Mouse (Mus musculus) neural tube, embryonic 10.5 days (tissue): ENCODE data around the gene Lefty1.

Experiments used
- DNase-seq: peaks from one replicate; pipeline ENCODE4 v3.0.0-alpha.2; 2017; ENCODE audit warnings: low spot score; ENCODE audit errors: extremely low spot score

Lefty1 gene

DNA sequence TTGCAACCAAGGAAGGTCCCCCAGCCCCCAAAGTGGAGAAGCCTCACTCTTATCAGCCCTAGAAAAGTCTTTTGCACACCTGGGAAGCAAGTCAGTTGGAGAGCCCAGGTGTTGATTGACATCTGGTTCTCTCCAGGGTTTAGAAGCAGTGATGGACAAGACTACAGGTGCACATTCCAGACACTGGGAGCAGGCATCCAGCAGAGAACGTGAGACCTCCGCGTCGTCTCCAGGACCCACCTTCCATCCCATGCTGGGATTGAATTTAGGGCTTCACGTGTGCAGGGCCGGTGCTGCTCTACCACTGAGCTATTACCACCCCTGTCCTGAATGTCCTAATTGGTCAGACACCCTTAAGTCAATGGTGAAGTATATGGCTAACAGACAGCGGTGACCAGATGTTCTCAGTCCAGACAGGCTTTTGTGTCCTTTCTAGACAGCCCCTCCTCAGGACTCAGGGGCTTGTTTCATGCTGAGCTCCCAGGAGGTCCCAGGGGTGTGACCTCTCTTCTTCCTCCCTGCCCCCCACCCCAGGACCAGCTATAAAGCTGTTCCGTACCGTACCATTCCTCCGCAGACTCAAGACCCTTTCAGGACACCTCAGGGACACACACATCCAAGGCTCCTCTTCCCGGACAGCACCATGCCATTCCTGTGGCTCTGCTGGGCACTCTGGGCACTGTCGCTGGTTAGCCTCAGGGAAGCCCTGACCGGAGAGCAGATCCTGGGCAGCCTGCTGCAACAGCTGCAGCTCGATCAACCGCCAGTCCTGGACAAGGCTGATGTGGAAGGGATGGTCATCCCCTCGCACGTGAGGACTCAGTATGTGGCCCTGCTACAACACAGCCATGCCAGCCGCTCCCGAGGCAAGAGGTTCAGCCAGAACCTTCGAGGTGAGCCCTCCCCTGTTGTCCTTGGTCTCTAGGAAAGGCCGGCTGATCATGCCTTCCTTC is at the start of gene Lefty1:
Lefty1 (plus strand) TSS at position 556 of the 953 bp plus-strand sequence.
- DNase-seq, result no peak

DNA sequence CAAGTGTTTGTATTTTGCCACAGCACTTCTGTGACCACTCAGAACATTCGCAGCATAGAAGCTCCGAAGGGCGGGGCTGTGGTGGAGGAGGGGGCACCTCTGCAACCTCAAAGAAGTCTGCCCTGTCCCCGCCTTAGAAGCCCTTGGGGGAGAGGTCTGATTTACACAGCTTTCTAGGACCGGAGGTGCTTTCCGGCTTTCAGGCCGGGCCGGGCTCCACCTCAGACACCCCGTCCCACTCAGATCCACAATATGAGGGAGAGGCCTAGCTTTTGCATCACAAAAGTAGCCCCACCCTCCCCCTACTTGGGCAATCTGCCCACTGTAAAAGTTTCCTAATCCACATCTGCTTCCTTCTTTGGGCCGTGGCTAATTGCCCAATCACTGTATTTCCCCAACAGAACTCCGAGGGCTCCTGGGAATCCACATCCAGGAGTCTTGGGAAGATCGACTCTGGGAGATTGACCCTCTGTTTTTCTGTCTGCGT is 46.2 kb upstream of the Lefty1 start:
- no peak for DNase-seq

DNA sequence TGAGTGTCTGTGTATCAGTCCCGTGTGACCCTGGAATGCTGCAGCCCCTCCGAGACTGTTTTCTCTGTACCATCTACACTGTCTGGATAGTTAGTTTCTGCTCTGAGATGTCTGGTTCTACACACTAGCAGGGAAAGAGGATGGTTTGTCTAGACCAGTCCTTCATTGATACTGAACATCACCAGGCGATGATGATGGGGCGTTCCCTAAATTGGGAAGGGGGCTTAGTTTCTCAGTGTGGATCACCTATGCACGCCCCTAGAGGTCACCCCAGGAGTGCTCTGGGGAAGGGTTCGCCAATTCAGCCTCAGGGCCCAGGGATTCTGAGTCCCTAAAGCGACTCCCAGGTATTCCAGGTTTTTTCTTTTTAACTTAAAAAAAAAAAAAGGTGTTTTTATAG is 45.6 kb upstream of the Lefty1 start:
- DNase-seq, result no peak

DNA sequence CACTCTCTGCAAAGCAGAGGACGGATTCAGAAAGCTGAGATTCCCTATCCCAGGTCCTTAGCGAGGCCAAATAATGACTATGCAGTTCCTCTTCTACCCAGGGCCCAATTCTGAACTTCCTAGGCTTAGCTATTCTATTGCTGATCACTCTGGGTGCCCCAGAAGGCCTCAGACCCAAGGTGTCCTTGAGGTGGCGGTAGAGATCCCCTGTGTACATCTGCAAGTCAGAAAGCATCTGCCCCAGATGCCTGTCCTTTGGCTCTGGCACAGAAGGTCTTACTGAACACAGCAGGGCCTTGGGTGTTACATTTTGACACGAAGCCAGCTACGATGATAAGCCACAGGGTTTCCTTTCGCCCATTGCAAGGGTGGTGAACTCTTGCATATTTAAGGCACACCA is 45.0 kb upstream of the Lefty1 start:
- DNase-seq, result no peak

DNA sequence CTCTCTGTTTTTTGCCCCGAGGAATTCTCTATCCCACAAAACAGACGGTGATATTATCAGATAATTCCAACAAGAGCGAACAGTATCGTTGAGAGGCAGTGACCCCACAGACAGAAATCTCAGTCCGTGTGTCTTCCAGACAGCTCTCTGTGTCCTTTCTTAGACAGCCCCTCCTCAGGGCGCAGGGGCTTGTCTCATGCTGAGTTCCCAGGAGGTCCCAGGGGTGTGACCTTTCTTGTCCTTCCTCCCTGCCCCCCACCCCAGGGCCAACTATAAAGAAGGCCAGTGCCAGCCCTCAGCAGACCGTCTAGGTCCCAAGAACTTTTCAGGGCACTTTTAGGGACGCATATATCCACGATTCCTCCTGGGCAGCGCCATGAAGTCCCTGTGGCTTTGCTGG is 42.0 kb upstream of the Lefty1 start, which contains the start of gene Lefty2:
Lefty2 (plus strand) TSS at position 301 of the 400 bp plus-strand sequence.
- DNase-seq, result no peak

DNA sequence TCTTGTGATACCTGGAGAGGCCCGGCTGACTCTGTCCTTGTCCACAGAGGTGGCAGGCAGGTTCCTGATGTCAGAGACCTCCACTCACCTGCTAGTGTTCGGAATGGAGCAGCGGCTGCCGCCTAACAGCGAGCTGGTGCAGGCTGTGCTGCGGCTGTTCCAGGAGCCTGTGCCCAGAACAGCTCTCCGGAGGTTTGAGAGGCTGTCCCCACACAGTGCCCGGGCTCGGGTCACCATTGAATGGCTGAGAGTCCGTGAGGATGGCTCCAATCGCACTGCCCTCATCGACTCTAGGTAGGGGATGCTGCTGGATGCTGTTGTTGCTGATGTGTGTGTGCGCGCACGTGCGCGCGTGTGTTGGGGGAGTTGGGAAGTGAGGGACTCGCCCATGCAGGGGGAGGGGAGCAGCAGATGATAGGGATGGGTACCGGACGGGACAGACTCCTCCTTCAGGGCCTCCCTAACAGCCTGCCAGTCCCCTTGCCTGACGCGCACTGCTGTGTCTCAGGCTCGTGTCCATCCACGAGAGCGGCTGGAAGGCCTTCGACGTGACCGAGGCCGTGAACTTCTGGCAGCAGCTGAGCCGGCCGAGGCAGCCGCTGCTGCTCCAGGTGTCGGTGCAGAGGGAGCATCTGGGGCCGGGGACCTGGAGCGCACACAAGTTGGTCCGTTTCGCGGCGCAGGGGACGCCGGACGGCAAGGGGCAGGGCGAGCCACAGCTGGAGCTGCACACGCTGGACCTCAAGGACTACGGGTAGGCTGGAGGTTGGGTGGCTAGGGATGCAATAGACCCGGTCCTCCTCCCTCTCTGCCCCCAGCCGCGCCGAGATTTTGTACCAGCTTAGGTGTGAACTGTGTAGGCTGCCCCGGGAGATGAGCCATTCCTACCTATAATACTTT is 40.5 kb upstream of the Lefty1 start:
- peak; percentile 27 for DNase-seq

DNA sequence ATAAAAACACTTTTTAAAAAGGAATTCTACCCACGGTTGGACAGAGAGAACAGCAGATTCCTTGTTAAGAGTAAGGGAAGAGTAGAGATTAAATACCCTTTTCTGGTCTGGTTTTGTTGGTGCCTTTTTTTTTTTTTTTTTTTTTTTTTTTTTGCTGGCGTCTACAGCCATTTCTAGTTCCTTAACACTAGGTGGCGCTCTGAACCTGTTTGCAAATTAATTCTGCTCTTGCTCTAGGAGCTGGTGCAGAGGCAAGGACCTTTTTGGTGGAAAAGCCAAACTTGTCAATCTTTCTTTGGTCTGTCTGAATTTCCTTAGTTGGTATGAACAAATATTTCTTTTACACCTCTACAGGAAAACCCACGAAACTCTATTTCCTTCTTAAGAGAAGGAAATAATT is 33.7 kb upstream of the Lefty1 start:
- no peak for DNase-seq

DNA sequence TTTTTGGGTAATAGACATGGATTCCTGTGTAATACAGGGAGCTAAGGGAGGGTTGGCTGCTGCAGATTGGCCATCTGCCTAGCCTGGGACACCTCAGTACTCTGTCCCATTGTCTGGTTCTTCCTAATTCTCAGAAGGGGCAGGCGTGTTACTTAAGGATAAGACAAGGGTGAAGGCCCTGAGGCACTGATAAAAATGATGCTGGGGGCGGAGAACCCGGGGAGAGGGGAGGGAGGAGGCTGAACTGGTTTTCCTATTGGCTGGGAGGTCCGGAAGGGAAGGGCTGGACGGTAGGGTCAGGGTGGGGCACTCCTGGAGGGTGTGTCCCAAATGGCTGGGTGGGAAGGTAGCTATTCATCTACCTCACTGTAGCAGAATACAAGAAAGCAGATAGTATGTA is 31.9 kb upstream of the Lefty1 start:
- no peak for DNase-seq

DNA sequence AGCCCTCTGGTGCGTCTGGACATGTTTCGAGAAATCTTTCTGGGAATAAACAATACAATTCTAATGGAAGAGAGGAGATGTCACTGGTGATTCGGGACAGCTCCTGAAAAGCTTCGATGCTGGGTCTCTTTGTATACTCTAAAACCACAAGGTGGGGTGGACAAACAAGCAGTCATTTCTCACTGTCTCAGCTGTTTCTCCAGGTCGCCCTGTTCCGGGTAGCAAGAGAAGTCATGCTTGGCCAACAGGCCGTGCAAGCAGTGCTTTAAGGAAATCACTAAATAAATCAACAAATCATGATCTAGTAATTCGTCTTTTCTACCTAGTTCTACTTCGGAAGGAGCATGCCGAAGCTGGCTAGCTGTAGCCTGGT is 31.2 kb upstream of the Lefty1 start:
- no peak for DNase-seq

DNA sequence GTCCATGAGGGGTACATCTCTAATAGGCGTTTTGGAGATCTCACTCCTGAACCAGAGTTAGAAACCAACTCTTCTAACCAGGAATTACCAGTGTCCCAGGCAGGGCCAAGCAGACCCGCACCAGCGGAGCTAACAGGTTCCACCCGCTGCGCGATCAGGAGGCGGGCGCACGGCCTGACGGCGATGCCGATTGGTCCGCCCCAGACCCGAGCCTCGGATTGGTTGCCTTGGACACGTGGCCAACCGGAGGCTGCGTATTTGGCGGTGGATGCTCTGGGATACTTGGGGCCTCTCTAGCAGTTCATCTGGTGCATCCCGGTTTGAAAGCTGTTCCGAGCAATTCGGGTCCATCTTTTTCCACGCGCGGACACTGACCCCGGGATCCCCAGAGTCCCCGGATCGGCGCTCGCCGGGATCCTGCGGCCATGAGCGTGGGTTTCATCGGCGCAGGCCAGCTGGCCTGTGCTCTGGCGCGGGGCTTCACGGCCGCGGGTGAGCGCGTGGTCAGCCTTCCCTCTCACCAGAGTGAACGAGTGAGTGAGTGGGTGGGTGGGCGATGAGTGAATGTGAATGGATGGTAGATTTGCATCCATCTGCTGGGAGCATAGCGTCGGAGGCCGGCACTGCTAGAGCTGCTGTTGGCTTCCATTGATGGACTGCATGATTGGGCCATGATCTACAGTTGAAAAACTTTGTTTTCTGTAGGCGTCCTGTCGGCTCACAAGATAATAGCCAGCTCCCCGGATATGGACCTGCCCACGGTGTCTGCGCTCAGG is 30.6 kb upstream of the Lefty1 start, which contains the start of gene Pycr2:
Pycr2 (plus strand) TSS at position 255 of the 776 bp plus-strand sequence.
- peak; percentile 94 for DNase-seq

DNA sequence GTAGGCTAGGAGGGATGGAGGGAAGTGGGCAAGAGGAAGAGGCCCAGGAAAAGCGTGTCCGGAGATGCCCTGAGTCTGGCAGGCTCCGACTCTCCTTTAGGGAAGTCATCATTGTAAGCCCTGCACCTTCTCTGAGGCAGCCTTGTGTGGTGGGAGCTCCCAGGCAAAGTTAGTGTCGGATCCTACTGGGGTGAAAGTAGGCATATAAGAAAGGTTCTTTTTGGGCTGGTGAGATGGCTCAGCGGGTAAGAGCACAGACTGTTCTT is 30.1 kb upstream of the Lefty1 start:
- DNase-seq, result no peak

DNA sequence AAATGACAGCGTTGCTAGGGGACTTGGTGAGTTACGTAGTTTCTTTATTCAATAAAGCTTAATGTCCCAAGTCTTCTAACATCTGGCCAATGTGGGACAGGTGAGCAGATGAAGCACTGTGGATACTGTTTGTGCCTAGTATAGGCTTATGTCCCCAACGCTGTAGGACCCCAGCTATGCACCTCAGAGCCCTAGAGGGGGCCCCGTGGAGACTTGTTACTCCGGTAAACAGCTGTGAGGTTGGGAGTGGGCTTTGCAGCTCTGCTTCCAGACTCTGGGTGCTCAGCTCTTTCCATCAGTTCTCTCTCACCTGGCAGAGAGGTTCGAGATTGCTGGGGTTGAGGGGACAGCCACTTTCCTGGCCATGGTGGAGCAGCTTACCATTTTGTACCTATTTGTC is 29.5 kb upstream of the Lefty1 start:
- no peak for DNase-seq

DNA sequence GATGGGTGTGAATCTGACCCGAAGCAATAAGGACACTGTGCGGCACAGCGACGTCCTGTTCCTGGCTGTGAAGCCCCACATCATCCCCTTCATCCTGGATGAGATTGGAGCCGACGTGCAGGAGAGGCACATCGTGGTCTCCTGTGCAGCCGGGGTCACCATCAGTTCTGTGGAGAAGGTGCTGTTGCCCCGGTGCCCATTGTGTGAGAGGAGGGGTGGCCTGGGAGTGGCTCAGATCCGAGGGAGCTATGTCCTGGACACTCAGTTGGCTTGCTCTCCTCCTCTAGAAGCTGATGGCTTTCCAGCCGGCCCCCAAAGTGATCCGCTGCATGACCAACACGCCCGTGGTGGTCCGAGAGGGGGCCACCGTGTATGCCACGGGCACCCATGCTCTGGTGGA is 28.9 kb upstream of the Lefty1 start:
- no peak for DNase-seq

DNA sequence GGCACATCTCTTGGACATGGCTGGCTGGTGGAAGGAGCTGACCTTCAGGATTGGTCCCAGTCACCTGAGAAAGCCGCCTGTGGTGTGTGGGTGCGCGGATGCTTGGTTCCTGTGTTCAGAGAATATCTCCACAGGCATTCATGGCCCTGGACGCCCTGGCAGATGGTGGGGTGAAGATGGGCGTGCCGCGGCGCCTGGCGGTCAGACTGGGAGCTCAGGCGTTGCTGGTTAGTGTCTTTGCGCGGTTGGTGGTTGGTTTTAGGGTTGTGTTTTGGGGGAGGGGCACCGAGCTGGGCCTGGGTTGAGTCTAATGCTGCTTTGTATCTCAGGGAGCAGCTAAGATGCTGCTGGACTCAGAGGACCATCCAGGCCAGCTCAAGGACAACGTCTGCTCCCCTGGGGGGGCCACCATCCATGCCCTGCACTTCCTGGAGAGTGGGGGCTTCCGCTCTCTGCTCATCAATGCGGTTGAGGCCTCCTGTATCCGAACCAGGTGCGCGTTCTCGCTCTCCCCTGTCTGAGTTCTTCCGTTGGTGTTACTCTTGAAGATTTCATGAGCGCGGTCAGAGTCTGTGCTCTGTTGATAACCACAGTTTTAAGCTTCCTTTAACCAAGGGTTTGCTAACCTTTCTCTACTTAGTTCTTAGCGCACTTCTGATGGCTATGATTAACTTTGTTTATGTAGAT is 28.2 kb upstream of the Lefty1 start:
- no peak for DNase-seq

DNA sequence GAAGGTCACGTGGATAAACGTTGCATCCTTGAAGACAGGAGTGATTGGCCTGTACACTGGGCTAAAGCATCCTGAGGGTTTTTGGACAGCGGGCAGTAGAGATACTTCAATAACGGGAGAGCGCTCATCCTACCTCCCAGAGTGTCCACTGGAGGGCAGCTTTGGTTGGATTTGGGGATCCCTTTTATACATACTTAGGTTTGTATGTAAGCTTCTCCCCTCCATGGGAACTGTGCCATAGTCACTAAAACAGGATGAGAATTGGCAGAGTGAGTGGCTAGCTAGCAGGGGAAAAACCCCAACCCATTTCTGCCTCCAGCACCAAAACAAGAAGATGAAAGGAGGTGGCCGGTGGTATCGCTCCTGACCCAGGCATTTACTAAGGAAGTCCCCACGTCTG is 23.7 kb upstream of the Lefty1 start:
- no peak for DNase-seq

DNA sequence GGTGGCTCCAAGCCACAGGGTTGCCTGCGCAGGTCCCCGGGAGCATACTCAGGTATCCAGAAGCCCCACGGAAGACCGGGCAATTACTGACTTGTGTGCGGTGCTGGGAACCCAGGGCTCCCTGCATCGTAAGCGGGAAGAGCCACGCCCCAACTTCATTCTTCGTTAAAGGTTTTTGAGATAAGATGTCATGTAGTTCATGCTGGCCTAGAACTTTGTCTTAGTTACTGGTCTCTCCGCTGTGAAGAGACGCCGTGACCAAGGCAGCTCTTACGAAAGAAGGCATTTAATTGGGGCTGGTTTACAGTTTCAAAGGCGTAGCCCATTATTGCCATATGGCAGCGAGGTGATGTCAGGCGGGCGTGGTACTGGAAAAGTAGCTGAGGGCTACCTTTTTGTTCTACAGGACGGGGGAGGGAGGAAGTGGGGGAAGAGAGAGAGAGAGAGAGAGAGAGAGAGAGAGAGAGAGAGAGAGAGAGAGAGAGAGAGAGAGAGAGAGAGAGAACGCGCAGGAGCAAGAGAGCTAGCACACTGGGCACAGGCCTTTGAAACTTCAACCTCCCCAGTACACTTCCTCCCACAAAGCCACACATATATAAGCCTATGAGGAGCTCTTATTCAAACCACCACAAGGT is 23.1 kb upstream of the Lefty1 start:
- no peak for DNase-seq

DNA sequence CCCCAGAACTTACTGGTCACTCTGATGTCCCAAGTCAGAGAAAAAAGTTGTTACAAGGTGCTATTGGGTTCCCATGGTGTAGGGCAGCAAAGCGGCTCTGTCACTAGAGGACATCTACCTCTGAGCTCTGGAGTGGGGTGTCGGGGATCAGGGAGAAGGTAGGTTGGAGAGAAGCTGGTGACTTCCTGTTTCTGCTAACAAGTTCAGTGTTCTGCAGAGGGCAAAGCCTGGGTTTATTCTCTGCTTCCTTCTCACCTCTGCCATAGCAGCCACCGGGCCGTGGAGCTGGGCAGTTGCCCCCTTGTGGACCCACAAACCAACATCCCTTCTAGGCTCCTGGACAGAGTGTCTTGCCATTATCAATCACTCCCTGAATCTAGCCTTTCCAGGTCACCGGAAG is 22.0 kb upstream of the Lefty1 start:
- DNase-seq, result no peak

DNA sequence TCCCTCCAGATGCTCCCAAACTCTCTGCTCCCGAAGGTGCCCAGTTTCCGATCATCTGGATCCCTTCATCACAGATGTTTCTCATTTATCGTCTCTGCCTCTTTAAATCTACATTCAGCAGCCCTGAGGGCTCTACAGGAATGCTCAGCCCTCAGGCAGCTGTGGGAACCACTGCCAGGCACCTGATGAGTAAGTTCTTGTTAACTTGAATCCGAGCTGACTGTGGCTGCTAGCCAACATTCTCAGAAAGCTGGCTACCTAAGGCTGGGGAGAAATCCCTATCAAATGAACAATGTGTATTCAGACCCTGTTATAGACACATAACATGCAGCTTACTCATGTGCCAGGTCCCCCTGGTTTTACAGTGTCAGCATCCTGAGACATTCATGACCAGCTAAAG is 21.0 kb upstream of the Lefty1 start:
- DNase-seq, result no peak

DNA sequence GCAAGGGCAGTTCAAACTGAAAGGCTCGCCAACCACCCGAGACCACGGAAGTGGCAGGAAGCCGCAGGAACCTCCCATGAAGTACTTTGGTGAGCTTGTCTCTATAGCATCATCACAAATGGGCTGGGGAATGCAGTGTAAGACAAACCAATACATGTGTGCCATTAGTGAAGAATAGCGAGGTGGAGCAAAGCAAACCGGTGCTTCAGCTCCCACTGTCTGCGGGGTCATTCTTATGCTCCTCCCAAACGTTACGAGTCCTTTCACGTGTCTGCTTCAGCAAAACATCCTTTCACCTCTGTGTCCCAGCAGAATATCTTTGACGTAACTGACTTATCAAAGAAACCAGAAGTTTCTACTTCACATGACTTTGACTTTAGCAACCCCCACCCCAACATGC is 18.4 kb upstream of the Lefty1 start:
- DNase-seq, result no peak

DNA sequence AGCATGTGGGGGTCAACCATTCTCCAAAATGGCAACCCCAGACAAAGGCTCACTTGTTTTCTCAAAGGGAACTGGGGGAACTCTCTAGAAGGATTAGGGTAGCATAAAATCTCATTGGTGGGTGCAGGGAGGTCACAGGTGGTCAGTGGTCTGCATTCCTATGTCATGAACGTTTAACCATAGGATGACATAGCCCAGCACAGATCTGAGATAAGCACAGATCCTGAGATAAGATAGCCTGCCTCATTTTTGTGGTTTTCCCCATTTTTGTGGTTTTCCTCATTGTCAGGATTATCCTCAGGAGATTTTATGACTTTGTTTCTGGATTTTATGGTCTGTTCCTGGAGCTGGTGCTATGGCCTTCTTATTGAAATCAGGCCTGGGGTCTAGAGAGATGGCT is 17.8 kb upstream of the Lefty1 start:
- DNase-seq, result no peak
